Mouse (Mus musculus): ENCODE data around the gene Medag.

Medag gene

DNA sequence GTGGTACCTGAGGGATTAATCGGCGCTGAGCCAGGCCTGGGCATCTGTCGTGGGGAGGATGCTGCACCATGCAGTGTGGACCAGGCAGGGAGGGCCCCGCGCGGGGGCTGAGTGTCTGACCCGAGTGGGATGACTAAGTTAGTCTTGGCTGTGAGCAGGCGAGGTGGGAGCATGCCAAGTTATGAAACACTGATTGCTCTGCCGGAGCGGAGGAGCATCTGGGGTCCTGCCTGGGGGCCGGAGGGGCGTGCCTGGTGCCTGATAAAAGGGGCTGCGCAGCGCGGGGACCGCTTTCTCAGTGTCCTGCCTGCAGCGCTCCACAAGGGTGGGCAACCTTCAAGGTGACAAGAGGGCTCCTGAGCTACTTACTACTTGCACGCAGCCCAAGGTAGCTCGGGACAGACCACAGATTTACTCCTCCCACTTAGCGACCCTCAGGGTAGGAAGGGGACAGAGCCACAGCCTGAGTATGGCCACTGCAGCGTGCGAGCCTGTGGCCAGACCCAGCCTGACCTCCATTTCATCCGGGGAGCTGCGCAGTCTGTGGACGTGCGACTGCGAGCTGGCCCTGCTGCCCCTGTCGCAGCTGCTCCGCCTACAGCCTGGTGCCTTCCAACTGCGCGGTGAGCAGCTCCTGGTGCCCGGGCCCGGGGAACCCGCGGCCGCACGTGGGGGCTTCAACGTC lies at the start of gene Medag:
Gene Medag, plus strand, starts transcription at position 241 of the 685 bp plus-strand sequence.
- peak; percentile 73 to 80 for DNase-seq (ENCODE audit: low spot score in 2 of 2)

DNA sequence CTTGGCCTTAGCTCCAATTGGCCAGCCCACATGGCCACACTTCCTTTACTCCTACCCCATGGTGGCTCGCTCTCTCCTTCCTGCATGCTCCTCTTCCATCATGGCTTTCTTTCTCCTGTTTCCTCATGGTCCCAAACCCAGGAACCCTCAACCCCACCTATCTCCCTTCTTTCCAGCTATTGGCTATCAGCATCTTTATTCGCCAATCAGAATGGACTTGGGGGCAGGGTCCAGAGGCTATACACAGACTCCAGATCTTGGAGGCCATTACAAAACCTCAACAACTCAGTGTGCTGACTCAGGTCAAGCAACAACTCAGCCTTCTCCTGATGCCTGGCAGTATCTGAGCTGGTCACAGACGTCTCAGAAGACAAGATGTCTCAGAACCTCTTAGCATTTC lies 48.9 kb upstream of the Medag start:
- DNase-seq (ENCODE audit: low spot score in 2 of 2), result no peak

DNA sequence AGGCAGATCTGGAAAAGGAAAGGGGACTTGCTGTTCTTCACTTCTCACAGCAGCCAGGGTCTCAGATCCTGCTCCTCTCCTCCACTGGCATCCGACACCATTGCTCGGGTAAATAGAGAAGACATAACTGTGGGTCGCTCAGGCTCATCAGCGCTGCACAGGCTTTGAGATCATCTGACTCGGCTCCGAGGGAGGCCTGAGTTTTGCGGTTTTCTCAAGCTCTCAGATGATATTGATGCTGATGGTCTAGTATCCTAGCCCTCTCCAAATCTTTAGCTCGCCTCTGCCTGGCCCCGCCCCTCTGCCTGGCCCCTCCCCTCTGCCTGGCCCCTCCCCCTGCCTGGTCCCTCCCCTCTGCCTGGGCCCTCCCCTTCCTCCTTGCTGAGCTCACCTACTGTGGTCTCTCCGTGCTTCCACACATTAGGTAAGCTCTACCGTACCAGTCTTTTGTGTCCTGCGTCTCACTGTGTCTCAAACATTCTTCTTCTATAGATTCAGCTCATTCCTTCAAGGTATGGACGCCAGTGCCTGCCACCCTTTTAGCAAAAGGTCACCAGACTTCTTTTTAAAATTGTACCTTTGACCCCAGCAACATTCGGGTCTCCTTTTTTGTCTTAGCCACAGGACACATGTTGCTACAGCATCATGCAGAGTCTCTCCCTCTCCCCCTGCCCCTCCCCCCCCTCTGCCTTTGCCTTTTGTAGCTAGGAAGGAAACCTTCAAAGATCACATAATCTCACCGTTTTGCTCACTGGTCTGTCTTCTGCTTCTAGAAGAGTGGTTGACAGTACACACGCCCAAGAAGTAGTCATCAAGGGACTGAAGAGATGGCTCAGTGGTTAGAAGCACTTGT lies 47.4 kb upstream of the Medag start:
- no peak for DNase-seq (ENCODE audit: low spot score in 2 of 2)

DNA sequence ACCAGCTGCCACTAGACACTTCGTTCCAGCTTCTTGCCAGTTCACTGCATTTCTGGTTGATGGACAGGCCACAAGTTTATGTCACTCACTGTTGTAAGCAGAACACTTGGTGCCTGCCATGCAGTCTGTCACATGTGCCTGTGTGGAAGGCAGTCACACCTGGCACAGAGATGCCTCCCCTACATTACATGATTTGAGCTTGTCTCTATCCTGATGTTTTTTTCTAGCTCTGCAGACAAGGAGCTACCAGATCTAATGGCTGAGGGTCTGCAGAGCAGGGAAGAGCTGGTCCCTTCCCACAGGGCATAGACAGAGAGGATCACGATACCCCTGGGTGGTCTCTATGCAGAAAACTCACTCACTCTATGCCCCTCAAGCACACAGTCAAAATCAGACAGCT lies 44.5 kb upstream of the Medag start:
- DNase-seq (ENCODE audit: low spot score in 2 of 2), result no peak

DNA sequence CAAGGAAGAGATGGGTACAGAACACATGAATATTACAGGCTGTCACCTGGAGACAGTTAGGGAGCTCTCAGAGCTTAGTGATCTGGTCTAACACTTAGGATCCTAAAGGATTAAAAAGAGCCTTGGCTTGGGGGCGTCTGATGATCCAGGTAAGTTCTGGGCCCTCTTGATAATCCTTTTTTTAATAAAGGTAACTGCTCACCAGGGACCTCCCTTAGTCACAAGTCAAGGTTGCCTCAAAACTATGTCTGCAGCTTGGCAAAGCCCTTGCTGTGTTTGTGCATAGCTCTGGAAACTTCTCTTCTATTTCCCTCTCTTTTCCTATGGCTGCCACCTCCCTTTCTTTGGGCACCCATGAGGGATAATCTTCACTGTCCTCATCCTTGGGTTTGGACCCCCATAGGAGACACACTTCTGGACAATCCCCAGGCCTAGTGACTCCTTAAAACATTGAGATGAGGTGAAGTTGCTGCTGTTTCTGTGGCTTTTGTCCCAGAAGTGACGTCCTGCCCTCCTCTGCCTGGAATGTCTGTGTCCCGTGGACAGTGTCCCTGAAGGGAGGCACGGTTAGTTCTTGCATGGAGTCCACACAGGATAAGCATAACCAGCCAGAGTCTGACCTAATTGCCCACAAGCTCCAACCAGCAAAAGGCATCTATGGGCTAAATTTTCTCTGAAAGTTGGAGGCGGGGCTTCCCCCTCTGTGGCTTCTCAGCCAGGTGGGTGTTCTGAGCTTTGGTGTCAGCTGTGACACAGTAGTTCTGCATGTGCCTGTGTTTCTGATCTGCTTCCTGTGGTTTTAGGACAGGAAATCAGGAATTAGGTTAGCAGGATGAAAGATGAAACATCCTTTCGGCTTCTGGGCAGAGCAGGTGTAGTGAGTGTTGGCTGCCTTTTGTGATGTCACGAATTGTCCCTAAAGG lies 43.7 kb upstream of the Medag start:
- DNase-seq (ENCODE audit: low spot score in 2 of 2), result no peak

DNA sequence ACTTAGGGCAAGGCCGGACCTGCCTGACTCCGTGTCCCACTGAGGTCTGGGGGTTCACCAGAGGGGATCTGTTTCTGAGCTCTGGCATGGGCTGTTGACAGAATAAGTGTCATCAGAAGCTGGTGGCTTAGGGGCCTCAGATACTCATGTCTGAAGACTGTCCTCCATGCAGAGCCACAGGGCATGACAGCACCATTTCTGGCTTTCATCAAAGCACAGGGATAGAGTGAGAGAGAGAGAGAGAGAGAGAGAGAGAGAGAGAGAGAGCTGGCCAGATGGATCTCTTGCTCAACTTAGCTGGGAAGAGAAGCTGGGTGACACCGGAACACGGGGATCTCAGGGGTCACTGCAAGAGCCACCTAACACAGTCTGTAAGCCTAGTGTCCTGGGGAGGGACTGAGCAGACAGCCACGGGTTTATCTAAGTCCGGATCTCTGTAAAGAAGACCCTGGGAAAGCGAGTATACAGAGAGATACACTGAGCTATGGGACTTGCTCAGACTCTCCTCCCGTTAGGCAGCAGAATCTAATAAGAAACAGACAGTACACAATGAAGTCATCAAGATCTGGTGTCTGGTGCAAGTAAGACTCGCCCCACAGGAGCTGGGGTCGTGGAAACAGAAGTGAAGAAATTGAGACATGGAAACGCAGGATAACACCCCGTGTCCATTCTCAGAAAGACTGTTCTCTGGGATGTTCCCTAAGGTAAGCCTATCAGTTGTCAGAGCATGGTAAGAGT lies 42.8 kb upstream of the Medag start:
- no peak for DNase-seq (ENCODE audit: low spot score in 2 of 2)

DNA sequence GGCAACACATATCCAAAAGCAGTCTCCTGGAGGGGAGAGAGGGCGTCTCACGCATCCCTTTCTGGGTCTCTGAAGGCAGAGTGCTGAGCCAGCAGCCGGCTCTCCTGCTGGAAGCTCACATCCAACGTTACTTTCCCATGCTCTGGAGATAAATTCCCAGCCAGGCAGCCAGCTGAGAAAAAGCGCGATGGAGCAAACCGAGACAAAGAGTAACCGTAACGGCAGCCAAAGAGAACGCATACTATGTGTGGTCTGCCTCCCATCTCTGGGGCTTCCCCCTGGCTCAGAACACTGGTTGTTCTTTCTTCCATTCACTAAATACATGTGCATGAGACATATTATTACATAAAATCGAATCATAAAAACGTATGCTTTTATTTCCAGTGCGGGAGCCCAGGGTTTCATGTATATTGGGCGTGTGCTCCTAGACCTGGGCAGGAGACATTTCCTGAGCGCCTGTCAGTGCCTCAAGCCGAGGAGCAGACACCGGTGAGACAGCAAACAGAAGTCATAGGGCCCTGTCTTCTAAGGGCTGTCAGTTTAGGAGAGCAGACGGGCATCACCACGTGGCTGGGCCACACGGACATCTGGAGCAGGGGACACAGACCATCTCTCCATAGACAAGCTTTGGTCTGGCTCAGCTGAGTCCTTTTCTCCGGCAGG lies 42.0 kb upstream of the Medag start:
- no peak for DNase-seq (ENCODE audit: low spot score in 2 of 2)

DNA sequence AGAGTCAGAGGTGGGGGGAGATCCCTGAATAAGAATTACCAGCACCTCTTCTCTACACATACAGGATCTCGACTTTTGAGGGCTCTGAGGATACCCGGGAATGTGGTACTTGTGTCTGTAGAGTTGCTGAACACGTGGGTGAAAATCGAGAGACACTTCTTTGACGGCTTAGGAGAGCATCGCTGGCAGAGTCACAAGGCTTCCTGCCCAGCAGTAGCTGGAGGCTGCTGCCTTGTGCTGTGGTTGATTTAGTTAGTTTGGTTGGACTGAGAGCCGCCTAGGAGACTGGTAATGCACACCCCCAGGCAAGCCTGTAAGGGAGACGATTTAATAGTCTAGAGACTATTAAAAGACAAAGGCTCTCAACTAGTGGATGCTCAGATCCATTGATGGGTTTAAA lies 39.5 kb upstream of the Medag start:
- DNase-seq (ENCODE audit: low spot score in 2 of 2), result no peak

DNA sequence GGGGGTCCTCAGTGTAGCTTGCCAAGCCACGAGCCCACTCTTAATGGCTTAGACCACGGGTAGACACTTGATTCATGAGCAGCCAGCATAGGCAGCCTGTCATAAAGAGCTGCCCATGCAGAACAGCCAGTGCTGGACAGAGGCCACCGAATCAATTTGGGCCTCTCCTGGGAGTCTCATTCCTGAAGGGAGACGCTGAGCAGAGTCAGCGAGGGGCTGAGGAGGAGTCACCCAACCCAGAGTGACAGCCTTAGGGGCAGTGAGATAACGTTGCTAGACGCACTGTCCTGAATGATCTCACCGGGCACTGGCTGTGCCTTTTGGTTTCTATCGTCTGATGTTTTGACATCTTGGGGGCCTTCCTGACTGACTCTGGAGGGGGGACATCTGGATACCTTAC lies 38.3 kb upstream of the Medag start:
- no peak for DNase-seq (ENCODE audit: low spot score in 2 of 2)

DNA sequence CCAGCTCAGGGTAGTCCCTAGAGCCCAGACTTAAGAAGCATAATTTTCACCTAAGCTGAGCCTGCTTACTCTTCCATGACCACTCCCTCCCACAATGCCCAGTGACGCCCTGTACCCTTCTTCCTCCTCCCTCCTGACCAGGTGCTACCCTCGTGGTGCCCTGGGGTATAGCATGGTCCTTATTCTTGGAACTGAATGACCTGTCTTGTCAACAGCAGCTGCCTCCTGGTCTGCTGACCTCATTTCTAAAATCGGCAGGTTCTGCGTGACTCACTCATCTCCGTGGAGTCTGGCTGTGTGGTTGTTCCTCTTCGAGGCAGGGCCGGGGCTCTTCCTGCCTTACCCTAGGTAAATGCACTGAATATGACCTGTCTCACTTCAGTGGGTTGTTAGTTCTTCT lies 37.5 kb upstream of the Medag start:
- DNase-seq (ENCODE audit: low spot score in 2 of 2), result peak; percentile 43 to 62

DNA sequence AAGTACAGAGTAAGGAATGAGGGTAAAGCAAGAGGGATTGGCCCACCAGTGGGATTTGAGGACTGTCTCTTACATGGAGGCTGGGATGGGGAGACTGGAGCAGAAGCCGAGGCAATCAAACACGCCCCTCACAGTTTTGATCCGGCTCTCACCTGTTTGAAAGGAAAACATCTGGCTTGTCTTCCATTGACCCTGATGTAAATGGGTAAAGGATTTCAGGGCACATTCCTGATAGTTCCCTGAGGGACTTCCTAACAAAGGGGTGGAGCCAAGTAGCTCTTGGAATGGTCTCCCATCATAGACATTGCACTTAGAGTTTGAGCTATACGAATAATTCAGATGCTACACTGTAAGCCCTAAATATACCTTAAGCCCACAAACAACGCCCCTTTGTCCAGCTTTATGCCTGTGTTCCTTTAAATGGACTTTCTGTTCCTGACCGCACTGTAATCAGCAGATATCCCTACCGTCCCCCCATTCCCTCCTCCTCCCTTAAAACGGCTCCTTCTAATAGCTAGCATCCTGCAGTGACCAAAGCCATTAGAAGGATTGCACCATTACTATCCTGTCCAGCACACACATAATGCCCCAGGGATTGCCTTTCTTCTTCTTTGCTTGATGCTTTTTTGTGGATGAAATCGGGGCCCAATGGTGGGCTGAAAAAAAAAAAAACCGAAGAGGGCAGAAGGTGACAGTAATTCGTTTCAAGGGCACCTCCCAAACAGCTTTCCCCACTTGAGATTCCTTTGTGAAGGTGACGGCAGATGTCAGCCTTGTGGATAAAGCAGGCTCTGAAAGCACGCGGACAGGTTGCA lies 36.3 kb upstream of the Medag start:
- DNase-seq (ENCODE audit: low spot score in 2 of 2), result no peak

DNA sequence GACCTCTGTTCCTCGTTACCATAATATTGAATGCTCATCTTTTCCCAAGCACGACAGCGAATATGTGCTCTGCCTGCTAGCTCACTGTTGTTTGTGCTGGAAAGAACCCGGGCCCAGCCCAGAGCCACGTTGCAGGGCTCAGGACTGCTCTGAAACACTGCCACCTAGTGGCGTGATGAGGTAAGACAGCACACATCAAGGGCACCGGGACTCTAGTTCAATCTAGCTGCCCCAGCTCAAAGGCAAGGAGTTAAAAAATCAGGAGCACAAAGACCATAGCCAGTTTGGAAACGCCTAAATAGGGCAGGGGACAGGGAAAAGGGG lies 35.7 kb upstream of the Medag start:
- peak; percentile 92 for DNase-seq (ENCODE audit: low spot score in 2 of 2)

DNA sequence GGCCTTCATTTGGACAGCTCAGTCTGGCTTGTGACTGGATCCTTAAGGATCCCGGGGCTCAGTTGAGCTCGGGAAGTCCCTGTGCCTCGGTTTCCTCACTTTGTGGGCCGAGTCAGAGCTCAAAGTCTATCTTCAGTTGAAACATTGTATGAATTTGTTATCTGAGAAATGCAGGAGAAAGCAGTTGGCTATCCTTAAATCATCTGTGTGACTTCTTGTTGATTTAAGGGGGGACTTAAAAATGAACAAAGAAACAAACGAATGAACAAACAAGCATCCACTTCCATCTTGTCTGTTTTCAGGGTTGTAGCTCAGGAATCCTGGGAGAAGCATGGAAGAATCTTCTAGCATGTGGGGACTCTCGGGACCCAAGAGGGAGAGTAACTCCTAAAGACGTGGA lies 35.2 kb upstream of the Medag start:
- no peak for DNase-seq (ENCODE audit: low spot score in 2 of 2)

DNA sequence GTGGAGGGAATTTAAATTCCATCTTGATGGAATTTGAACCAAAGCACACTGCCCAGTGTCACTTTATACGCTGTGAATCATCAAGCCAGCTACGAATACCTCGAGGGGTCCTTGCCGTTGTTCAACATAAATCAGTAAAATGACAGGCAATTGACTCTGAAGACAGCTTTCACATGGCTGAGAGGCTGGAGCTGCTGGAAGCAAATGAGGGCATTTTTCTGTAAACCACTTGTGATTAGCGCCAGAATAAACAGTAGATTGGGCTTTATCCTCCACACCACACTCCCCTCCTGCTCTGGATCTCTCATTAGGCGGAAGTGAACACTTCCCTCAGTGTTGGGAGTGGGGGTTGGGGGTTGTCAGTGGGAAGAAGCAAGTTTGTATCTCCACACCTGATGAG lies 34.3 kb upstream of the Medag start:
- no peak for DNase-seq (ENCODE audit: low spot score in 2 of 2)

DNA sequence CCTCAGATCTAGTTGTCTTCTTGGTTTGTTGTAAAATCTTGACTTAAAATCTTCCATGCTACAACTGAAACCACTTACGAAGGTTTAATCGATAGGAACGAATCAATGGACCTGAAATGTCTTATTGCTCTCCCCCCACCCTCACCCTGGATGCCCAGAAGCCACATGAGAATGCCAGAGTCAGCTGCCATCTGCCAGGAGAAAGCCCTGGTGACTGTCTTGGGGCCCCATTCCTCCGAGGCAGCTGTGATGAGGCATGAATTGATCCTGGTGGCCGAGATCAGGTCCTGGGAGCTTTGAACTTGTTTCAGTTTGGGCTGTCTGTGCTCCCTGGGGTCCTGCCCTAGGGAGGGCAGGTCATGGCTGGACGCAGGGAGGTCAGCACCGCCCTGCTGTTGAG lies 33.0 kb upstream of the Medag start:
- DNase-seq (ENCODE audit: low spot score in 2 of 2), result no peak

DNA sequence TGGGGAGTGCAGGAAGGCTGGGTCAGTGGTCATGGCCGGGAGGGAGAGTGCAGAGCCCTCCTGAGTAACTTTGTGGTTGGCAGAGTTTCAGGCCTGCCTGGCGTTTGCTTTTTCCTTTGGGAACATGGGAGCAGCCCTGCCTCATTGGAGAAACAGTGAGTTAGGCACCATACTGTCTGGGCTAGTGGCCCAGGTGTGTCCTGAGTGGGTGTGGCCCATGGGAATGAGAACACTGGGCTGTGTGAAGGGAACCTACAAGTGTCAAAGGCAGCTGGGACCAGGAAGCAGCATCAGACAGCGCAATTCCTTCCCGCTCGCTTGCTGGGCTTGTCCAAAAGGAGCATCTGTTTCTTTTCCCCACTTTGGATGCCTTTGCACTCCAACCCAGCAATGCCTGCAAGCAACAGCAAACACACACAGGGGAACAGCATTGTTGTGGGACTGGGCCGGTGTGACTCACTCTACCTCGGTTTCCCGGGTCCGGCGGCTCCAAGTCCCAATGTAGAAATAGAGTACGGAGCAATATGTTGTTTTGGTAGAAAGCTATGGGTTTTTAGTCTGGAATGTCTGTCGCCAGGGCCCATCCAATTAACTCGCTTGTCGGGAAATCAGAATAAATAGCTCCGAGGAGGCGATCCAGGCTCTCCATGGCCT lies 32.3 kb upstream of the Medag start:
- peak in 1 of 2 experiments; percentile 33 for DNase-seq (ENCODE audit: low spot score in 2 of 2)

DNA sequence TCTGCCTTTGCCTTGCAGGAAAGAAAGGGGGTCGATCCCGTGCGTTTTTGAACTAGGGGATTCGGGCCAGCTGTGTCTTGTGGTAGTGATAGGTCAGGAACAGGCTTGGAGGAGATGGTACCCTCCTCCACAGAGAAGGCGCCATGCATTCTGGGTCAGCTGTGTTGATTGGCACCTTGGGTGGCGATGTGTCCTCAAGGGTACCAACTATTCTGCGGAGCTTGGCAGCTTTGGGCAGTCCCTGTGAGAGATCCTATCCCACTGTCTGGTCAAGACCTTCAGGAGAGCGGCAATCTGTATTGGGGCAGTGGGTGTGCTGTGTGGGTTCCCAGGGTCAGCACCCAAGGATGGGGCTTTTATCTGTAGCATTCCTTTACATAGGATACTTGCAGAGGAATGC lies 31.7 kb upstream of the Medag start:
- DNase-seq (ENCODE audit: low spot score in 2 of 2), result no peak

DNA sequence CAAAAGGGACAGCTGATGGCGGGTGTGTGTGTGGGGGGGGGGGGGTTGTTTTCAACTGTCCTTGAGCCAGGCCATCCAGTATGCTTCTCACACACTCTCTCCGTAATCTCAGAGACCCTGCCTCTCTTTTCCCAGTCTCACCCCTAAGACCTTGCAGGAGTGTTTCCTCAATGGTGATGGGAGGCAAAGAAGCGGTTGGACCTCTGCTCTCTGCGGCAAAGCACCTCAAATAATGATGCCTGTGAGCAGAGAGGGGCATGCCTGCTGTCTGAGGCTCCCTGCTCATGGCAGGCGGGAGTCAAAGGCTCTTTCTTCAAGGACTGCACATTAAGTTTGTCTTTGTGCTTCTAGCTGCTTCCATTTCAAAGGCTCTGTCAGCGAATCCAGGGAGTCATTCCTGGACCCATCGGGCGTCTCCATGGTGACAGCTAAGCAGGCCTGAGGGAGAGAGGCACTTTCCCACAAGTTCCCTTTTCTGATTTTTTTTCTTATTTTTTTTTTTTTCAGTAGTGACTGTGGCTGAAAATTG lies 31.1 kb upstream of the Medag start:
- peak; percentile 62 to 68 for DNase-seq (ENCODE audit: low spot score in 2 of 2)

DNA sequence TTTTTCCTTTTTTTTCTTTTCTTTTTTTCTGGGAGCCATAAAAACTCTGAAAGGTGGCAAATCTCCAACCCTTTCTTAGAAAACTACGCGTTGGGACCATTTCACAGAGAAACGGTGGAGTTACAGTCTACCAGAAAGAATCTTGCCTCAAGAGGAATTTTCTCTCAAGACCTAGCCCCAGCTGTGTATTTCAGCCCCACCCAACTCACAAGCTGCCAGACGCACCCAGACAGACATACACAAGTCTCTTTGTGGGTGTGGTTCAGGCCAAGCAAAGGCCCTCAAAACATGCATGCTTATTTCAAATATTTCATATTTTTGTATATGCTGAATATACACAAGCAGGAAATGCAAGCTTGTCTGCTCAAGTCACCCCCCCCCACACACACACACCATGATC lies 29.6 kb upstream of the Medag start:
- DNase-seq (ENCODE audit: low spot score in 2 of 2), result no peak

DNA sequence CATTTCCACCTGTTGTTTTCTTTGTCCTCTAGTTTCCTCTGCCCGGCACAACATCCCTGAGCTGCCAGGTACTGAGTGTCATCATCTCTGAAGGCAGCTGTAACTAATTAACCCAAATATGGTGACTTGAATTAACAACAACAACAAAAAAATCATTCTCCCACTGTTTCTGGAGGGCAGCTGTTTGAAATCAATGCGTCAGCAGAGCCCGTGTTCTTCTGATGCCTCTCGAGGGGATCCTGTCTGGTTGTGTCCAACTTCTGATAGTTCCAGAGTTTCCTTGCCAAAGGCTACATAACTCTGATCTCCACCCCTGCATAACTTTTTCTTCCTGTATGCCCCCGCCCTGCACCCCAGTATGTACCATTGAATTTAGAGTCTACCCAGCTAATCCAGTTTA lies 28.9 kb upstream of the Medag start:
- no peak for DNase-seq (ENCODE audit: low spot score in 2 of 2)

Data from right cerebral cortex, adult 2 months (tissue).